In the genomic region with DNA sequence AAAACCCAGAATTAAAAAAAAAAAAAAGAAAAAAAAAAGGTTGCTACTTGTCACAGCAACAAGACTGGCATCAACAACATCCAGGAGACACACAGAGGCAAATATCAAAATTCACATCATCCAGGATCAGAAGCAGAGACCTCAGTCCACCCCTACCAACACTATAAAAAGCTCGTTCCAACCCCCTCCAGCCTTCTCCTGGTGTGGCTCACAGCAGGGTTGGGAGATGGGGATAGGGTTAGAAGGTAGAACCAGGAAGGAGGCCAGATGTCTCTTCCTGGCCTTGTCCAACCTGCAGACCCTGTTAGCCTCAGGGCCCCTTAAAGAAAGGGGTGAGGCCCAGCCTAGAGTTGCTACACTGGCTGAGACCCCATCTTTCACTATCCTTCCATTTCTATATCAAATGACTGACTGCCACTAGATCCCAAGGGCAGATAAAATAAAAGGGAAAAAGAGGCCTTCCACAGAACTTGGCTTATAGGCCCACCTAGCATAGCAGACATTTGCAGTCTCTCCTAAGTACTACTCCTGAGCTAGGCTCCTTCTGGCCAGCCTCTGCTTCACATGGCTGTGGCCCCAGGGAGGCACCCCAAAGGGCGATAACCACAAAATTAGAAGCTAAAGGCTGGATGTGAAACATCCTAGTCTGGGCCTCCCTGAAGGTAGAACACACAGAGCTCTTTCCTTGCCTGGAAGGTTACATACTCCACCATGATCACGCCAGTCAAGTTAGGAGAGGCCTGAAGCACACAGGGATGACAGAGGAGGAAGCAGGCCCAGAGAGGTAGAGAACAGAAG, we compare ENCODE assay signal across 25 mouse cellular contexts. TPM values are rescaled to one million over a fixed set of nuclear protein-coding genes. Genes with fewer than 3 reads are reported as not detected.
DNase-seq lines count a peak whose midpoint lies in the region; ATAC-seq lines count a peak whose summit lies in the region.
"Had no signal": no experiment of that assay in that cellular context is flagged by ENCODE, and none has a peak within 500 bp of the region (broad histone marks: within the 10 kb centered on the region; RNA-seq: fewer than 3 reads in every experiment).

No protein-coding gene starts in this region.

- H3K27me3 ChIP-seq in intestine, embryonic 14.5 days (replicated peaks; ENCODE audit: control insufficient read depth, insufficient read depth, low read length), result no peaks in the 10 kb centered on the region
- no peaks in the 10 kb centered on the region for H3K27me3 ChIP-seq in intestine, embryonic 16.5 days (replicated peaks; ENCODE audit: control insufficient read depth, insufficient read depth, low read length)
- no peaks in the 10 kb centered on the region for H3K27me3 ChIP-seq in neural tube, embryonic 15.5 days (replicated peaks)
- H3K27me3 ChIP-seq in embryonic facial prominence, embryonic 10.5 days (replicated peaks; ENCODE audit: low read depth, poor library complexity, severe bottlenecking), result no peaks in the 10 kb centered on the region
- H3K27me3 ChIP-seq in hindbrain, embryonic 16.5 days (replicated peaks; ENCODE audit: control insufficient read depth, insufficient read depth, low read length), result no peaks in the 10 kb centered on the region
- H3K27me3 ChIP-seq: embryonic facial prominence, embryonic 13.5 days; hindbrain, embryonic 13.5 days had no signal

- 84% methylated on average over 3 of the region's 3 CpGs for WGBS in intestine, embryonic 14.5 days
- WGBS in intestine, embryonic 16.5 days, result 91% methylated on average over 3 of the region's 3 CpGs
- WGBS in neural tube, embryonic 15.5 days, result 87% methylated on average over 3 of the region's 3 CpGs
- 88% methylated on average over 3 of the region's 3 CpGs for WGBS in embryonic facial prominence, embryonic 10.5 days
- WGBS in hindbrain, embryonic 16.5 days, result 92% methylated on average over 3 of the region's 3 CpGs

- no peak overlapping the region for H3K9ac ChIP-seq in intestine, embryonic 14.5 days (ENCODE audit: low read length)
- H3K9ac ChIP-seq in intestine, embryonic 16.5 days (ENCODE audit: low read depth, low read length), result no peak overlapping the region
- no peak overlapping the region for H3K9ac ChIP-seq in neural tube, embryonic 15.5 days (replicated peaks)
- no peak overlapping the region for H3K9ac ChIP-seq in hindbrain, embryonic 16.5 days (ENCODE audit: low read depth, low read length)
- H3K9ac ChIP-seq: forebrain, postnatal 0 days; hindbrain, embryonic 13.5 days had no signal

- peaks cover 52% of the 10 kb centered on the region for H3K36me3 ChIP-seq in intestine, embryonic 14.5 days (ENCODE audit: control insufficient read depth, insufficient read depth, low read length)
- H3K36me3 ChIP-seq in intestine, embryonic 16.5 days (ENCODE audit: control insufficient read depth, insufficient read depth, low read length), result 0 out of 2 replicates have a peak, but pooled peaks cover 14% of the 10 kb centered on the region
- peaks cover 53% of the 10 kb centered on the region for H3K36me3 ChIP-seq in neural tube, embryonic 15.5 days
- H3K36me3 ChIP-seq in embryonic facial prominence, embryonic 10.5 days (replicated peaks), result peaks cover 59% of the 10 kb centered on the region
- H3K36me3 ChIP-seq in hindbrain, embryonic 16.5 days (ENCODE audit: control insufficient read depth, insufficient read depth, low read length), result peaks cover 37% of the 10 kb centered on the region

- peaks cover 21% of the 10 kb centered on the region for H3K4me1 ChIP-seq in intestine, embryonic 14.5 days (replicated peaks; ENCODE audit: control insufficient read depth, insufficient read depth, low read length)
- H3K4me1 ChIP-seq in intestine, embryonic 16.5 days (ENCODE audit: control insufficient read depth, insufficient read depth, low read length), result peaks cover 20% of the 10 kb centered on the region
- peaks cover 38% of the 10 kb centered on the region for H3K4me1 ChIP-seq in neural tube, embryonic 15.5 days
- H3K4me1 ChIP-seq in embryonic facial prominence, embryonic 10.5 days, result peaks cover 26% of the 10 kb centered on the region
- peaks cover 17% of the 10 kb centered on the region for H3K4me1 ChIP-seq in hindbrain, embryonic 16.5 days (ENCODE audit: control insufficient read depth, insufficient read depth, low read depth, low read length)

- no peak overlapping the region for H3K4me3 ChIP-seq in intestine, embryonic 14.5 days (ENCODE audit: low read depth, low read length)
- H3K4me3 ChIP-seq in intestine, embryonic 16.5 days (ENCODE audit: low read length), result no peak overlapping the region
- H3K4me3 ChIP-seq in neural tube, embryonic 15.5 days (replicated peaks), result no peak overlapping the region
- no peak overlapping the region for H3K4me3 ChIP-seq in embryonic facial prominence, embryonic 10.5 days
- no peak overlapping the region for H3K4me3 ChIP-seq in hindbrain, embryonic 16.5 days (ENCODE audit: low read length)
- H3K4me3 ChIP-seq: embryonic facial prominence, embryonic 13.5 days; hindbrain, embryonic 13.5 days; layer of hippocampus, adult 2 months; left cerebral cortex, adult 2 months had no signal

- no peak for ATAC-seq in cerebellum, adult (ENCODE audit: insufficient number of reproducible peaks, low FRiP score, low TSS enrichment)
- ATAC-seq in intestine, embryonic 14.5 days (replicated peaks; ENCODE audit: low FRiP score, low TSS enrichment, low read depth), result no peak
- no peak for ATAC-seq in intestine, embryonic 16.5 days
- ATAC-seq in neural tube, embryonic 15.5 days (ENCODE audit: low FRiP score), result no peak
- ATAC-seq in hindbrain, embryonic 16.5 days, result no peak
- ATAC-seq: forebrain, postnatal 0 days had no signal

- DNase-seq in cerebellum, adult 11-12 months, result peak; percentile 40
- DNase-seq in intestine, embryonic 14.5 days (ENCODE audit: low spot score), result peak; percentile 43
- DNase-seq in neural tube, embryonic 10.5 days (ENCODE audit: extremely low spot score, low spot score), result peak; percentile 9
- peak; percentile 6 for DNase-seq in embryonic facial prominence, embryonic 10.5 days (ENCODE audit: low spot score)
- DNase-seq: adrenal gland, postnatal 36 days; cerebellum, adult 9-11 months; embryo, embryonic 11 days; forebrain, postnatal 0 days; gastrocnemius, postnatal 10 days; heart, postnatal 4 days; kidney, adult 2 months; lung, postnatal 36 days; midbrain, embryonic 14.5 days; right cerebral cortex, postnatal 25 days; spleen, adult 18-20 months; thymus, adult 2 months; thymus, postnatal 36 days had no signal

- no peaks in the 10 kb centered on the region for H3K9me3 ChIP-seq in intestine, embryonic 14.5 days (ENCODE audit: control insufficient read depth, low read length)
- H3K9me3 ChIP-seq in intestine, embryonic 16.5 days (ENCODE audit: control insufficient read depth, low read length), result no peaks in the 10 kb centered on the region
- no peaks in the 10 kb centered on the region for H3K9me3 ChIP-seq in neural tube, embryonic 15.5 days (replicated peaks)
- no peaks in the 10 kb centered on the region for H3K9me3 ChIP-seq in embryonic facial prominence, embryonic 10.5 days
- no peaks in the 10 kb centered on the region for H3K9me3 ChIP-seq in hindbrain, embryonic 16.5 days (ENCODE audit: control insufficient read depth, low read length)
- H3K9me3 ChIP-seq: embryonic facial prominence, embryonic 13.5 days; hindbrain, embryonic 13.5 days had no signal

- H3K4me2 ChIP-seq in intestine, embryonic 14.5 days (ENCODE audit: low read length), result no peak overlapping the region
- H3K4me2 ChIP-seq in intestine, embryonic 16.5 days (ENCODE audit: low read depth, low read length), result no peak overlapping the region
- H3K4me2 ChIP-seq in neural tube, embryonic 15.5 days, result no peak overlapping the region
- no peak overlapping the region for H3K4me2 ChIP-seq in hindbrain, embryonic 16.5 days (ENCODE audit: low read length)
- H3K4me2 ChIP-seq: embryonic facial prominence, embryonic 13.5 days; hindbrain, embryonic 13.5 days had no signal

- no peak overlapping the region for H3K27ac ChIP-seq in intestine, embryonic 14.5 days (ENCODE audit: low read depth)
- no peak overlapping the region for H3K27ac ChIP-seq in intestine, embryonic 16.5 days (ENCODE audit: low read length)
- H3K27ac ChIP-seq in neural tube, embryonic 15.5 days (replicated peaks), result no peak overlapping the region
- H3K27ac ChIP-seq in embryonic facial prominence, embryonic 10.5 days (replicated peaks), result no peak overlapping the region
- no peak overlapping the region for H3K27ac ChIP-seq in hindbrain, embryonic 16.5 days (ENCODE audit: low read depth, low read length)
- H3K27ac ChIP-seq: hindbrain, embryonic 13.5 days; layer of hippocampus, adult 2 months; left cerebral cortex, adult 2 months had no signal

RNA-seq across cellular contexts. Expression of gene Uckl1, which starts 1.0 kb away (rescaled TPM):
- 62.8 and 65.1 TPM in 2 replicates for polyA plus RNA-seq in intestine, embryonic 14.5 days (2014; fragmentation: Nextera tagmentation; extraction: Ambion mirVana)
- polyA plus RNA-seq in intestine, embryonic 16.5 days (2015; fragmentation: Nextera tagmentation; extraction: Ambion mirVana), result 75.0 and 78.0 TPM in 2 replicates
- polyA plus RNA-seq in neural tube, embryonic 15.5 days (2015; fragmentation: Nextera tagmentation; extraction: Ambion mirVana), result 65.6 and 66.7 TPM in 2 replicates
- 41.1 and 41.3 TPM in 2 replicates for polyA plus RNA-seq in embryonic facial prominence, embryonic 10.5 days (2016; fragmentation: Nextera tagmentation; extraction: Ambion mirVana)
- polyA plus RNA-seq in hindbrain, embryonic 16.5 days (2015; fragmentation: Nextera tagmentation; extraction: Ambion mirVana), result 58.5 and 59.4 TPM in 2 replicates

RNA-seq across cellular contexts. Expression of gene Prpf6, which starts 8.0 kb away (rescaled TPM):
- polyA plus RNA-seq in intestine, embryonic 14.5 days (2014; fragmentation: Nextera tagmentation; extraction: Ambion mirVana), result 53.6 and 59.9 TPM in 2 replicates
- 52.2 and 52.7 TPM in 2 replicates for polyA plus RNA-seq in intestine, embryonic 16.5 days (2015; fragmentation: Nextera tagmentation; extraction: Ambion mirVana)
- 58.2 and 61.1 TPM in 2 replicates for polyA plus RNA-seq in neural tube, embryonic 15.5 days (2015; fragmentation: Nextera tagmentation; extraction: Ambion mirVana)
- polyA plus RNA-seq in embryonic facial prominence, embryonic 10.5 days (2016; fragmentation: Nextera tagmentation; extraction: Ambion mirVana), result 77.2 and 82.6 TPM in 2 replicates
- polyA plus RNA-seq in hindbrain, embryonic 16.5 days (2015; fragmentation: Nextera tagmentation; extraction: Ambion mirVana), result 57.3 and 63.6 TPM in 2 replicates

RNA-seq across cellular contexts. Expression of gene Zfp512b, which starts 8.9 kb away (rescaled TPM):
- polyA plus RNA-seq in intestine, embryonic 14.5 days (2014; fragmentation: Nextera tagmentation; extraction: Ambion mirVana), result 35.0 TPM in 2 replicates
- 20.5 and 20.9 TPM in 2 replicates for polyA plus RNA-seq in intestine, embryonic 16.5 days (2015; fragmentation: Nextera tagmentation; extraction: Ambion mirVana)
- polyA plus RNA-seq in neural tube, embryonic 15.5 days (2015; fragmentation: Nextera tagmentation; extraction: Ambion mirVana), result 68.1 and 87.0 TPM in 2 replicates
- polyA plus RNA-seq in embryonic facial prominence, embryonic 10.5 days (2016; fragmentation: Nextera tagmentation; extraction: Ambion mirVana), result 56.0 and 59.1 TPM in 2 replicates
- polyA plus RNA-seq in hindbrain, embryonic 16.5 days (2015; fragmentation: Nextera tagmentation; extraction: Ambion mirVana), result 44.9 and 65.1 TPM in 2 replicates

RNA-seq across cellular contexts. Expression of gene Samd10, which starts 15.4 kb away (rescaled TPM):
- 25.4 and 26.4 TPM in 2 replicates for polyA plus RNA-seq in intestine, embryonic 14.5 days (2014; fragmentation: Nextera tagmentation; extraction: Ambion mirVana)
- polyA plus RNA-seq in intestine, embryonic 16.5 days (2015; fragmentation: Nextera tagmentation; extraction: Ambion mirVana), result 23.9 TPM in 2 replicates
- polyA plus RNA-seq in neural tube, embryonic 15.5 days (2015; fragmentation: Nextera tagmentation; extraction: Ambion mirVana), result 164 and 191 TPM in 2 replicates
- polyA plus RNA-seq in embryonic facial prominence, embryonic 10.5 days (2016; fragmentation: Nextera tagmentation; extraction: Ambion mirVana), result 24.9 and 25.5 TPM in 2 replicates
- polyA plus RNA-seq in hindbrain, embryonic 16.5 days (2015; fragmentation: Nextera tagmentation; extraction: Ambion mirVana), result 192 and 201 TPM in 2 replicates
